Mouse (Mus musculus) brain, adult 2 months (tissue): ENCODE measurements around the gene Ramp3.
"Not testable (repeated sequence)": the region's sequence is repeated elsewhere in the genome, so short reads cannot be mapped to it uniquely, and the experiment has no call there.

Experiments
- DNase-seq: peaks from one replicate; pipeline ENCODE4 v3.0.0; 2011; ENCODE audit warnings: low read depth, low spot score

The Ramp3 gene

DNA sequence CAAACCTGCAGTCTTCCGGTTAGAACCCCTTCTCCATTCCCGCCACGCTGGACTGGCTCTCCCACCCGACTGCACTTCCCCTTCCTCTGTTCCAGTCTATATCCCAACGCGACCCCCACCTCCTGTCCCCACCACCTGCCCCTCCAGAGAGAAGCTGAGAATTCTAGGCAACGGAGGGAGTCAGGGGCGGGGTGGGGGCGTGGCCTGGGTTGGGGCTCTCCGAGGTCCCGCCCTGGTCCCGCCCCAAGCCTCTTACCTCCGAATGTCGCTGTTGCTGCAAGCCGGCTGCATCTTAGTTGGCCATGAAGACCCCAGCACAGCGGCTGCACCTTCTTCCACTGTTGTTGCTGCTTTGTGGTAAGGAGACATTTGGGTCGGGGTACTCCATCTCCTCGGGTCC, at the start of gene Ramp3:
Ramp3 (plus strand) TSS at position 251 of the 400 bp plus-strand sequence.
- peak; percentile 73 for DNase-seq

DNA sequence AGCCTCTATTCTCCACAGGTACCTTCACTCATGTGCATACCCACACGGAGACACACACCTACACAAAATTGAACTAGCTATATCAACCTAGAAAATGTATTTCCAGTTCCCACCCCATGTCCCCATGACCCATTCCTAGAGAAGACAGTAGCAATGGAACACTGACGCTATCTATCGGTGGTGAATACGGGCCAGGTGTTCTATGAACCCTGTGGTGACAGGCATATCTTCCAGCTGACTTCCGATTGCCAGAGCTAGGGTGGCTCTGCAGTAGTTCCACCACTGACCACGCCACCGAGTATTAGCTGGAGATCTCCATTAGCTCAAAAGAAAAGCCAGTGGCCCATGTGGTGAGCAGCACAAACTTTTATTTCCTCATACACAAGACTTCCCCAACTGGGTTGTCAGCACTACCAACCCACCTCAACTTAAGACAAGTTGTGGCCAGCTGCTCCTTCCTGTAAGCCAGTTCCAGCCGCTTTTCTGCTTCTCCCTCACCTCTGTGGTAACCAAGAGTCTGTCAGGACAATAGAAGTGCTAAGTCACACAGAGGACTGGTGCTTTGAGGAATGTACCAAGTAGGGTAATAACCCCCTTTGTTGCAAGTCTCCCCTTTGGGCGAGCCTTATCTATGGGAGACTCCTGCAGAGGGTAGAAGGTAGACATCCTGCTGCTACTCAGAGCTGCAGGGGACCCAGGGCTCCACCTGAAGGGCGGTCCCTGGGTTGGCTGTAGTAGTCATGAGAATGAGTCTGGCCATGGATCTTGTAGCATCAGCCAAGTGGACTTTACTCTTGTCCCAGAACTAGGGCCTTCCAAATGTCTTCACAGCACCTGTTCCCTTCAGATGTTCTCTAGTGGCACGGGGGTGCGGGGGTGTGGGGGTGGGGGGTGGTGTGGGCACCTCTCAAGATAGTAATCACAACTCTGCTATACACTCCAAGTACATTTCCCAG, 42.8 kb upstream of the Ramp3 start:
- DNase-seq: no peak

DNA sequence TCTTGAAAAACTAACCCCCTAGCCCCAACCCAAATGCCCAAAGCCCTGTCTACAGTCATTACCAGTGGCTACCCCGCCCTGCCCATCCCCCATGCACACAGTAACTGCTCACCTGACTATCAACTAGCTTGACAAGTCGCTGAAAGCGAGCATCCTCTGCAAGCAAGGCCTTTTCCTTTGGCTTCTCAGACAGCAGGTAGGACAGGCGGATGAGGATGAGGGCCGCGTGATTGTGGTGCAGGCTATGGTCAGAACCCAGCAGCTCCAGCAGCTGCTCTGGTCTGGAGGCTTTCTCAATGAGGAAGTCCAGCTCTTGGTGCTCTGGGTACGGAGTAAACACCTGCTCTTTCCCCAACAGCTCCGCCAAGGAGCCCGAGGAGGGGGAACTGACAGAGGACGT, 34.6 kb upstream of the Ramp3 start:
- no peak for DNase-seq

DNA sequence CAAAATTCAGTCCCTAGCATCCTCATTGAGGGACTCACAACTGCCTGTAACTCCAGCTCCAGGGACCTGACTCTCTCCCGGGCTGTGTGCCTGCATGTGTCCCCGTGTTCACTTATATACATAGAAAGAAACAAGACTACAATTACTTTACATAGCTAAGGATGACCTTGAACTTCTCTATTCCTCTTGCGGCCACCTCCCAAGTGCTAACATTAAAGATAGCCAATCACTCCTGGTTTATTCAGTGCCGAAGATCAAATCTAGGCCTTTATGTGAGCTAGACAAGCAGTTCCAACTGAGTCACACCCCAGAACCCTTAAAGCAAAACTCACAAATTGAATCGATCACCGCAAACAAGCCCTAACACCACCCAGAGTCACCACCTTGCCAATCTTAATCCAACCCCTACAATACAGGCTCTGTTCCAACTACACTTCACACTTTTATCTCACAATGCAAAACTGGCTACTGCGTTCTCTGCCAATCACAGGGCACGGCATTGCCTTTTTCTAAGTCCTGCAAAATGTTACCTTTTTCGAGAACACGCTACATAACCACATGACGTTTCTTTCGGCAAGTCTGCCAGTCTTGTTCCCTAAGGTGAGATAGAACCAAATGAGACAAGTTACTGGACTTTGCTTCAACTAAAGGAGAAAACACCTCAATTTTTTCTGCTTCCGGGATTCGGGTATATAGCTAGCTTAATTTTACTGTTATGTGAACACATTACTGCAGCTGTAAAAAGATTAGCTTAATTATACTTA, 33.5 kb upstream of the Ramp3 start:
- DNase-seq: no peak

DNA sequence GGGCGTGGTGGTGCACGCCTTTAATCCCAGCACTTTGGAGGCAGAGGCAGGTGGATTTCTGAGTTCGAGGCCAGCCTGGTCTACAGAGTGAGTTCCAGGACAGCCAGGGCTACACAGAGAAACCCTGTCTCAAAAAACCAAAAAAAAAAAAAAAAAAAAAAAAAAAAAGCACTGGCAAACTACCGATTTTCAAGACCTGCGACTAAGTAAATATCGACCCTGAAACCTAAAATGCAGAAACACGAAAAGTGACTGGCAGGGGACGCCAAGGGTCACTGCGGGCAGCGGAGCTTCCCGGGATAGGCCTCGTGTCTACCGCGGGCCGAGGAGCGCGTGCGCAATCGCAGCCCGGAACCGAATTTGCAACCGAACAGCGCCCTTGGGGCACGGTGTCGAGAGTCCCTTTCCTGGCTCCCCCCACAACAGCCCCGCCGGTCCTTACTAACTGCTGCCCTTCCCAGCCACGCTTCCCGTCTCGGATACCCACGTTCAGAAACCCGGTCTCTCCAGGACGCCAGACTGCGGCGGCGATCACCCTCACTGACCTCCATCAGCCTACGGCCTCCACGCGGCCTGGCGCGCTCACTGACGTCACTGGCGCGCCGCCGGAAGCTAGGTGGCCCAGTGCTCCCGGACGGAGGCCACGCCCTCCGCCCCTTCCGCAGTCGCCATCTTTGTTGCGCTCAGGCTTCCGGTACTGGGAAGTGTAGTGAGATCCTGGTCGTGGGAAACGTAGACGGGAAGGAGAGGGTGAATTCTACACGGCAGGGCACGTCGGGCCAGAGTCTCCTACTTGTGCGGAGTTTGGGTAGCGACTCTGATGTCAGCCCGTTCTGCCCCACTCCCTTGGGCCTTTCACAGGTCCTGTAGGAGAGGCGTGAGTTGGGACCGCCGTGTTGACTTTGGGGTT, 32.6 kb upstream of the Ramp3 start, which contains the start of gene Tbrg4:
Tbrg4 (minus strand) TSS at position 590 of the 910 bp plus-strand sequence.
- DNase-seq: peak; percentile 98

DNA sequence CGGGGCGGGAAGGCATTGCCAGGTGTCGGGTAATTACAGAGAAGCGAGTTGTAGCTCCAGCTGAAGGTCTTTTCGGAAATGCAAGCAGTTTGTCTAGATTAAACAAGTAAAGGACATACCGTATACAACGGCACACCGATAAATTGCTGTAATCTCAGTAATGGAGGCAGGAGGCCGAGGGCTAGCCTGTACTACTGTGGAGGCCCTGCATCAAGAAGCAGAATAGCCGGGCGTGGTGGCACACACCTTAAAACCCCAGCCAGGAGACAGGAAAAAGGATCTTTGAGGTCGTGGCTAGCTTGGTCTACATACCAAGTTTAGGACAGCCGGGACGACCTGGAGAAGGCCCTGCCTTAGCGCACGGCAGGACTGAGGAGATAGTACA, 31.9 kb upstream of the Ramp3 start:
- DNase-seq: no peak

DNA sequence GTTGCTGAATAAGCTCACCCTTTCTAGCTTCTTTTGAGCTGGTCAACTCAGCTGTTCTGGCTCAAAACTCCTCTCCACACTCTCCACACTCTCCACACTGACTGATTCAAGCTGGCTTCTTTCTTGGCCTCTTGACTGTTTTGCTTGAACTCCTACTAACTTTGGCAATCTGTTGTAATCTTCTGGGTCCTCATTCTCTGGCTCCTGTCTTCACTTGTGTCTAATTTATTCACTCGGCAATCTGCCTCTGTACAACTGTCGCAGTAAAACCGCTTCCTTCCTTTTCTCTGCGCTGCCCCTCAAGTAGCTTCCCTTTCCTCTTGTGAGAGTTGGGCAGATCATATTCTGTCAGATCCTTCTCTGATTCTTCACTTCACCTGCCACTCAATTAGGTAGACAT, 30.6 kb upstream of the Ramp3 start:
- DNase-seq: no peak

DNA sequence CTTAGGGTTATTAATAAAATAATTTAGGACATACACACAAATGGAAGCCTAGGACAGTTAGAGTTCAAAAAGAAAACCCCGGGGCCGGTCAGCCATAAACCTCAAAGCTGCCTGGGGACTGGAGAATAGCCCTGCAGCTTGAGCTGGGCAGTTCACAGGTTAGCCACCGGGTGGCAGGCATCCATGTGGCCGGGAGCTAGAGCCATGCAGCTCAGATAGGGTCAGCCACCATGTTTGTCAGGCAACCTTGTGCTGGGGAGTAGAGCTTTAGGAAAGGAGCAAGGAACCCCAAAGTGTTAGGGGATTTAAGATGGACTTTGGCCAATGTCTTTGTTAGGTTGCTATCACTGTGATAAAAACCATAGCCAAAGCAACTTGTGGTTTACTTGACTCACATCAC, 29.8 kb upstream of the Ramp3 start:
- peak; percentile 58 for DNase-seq

DNA sequence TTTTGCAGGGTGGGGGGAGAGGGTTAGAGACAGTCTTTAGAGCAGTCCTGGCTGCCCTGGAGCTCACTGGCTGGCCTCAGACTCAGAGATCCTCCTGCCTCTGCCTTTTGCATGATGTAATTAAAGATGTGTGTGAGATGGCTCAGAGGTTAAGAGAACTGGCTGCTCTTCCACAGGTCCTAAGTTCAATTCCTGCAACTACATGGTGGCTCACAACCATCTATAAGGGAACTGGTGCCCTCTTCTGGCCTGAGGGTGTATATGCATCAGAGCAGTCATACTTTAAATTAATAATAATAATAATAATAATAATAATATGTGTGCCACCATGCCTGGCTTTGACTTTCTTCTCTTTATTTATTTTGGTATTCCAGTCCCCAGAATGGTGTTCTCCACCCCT, 28.7 kb upstream of the Ramp3 start:
- DNase-seq: peak; percentile 57

DNA sequence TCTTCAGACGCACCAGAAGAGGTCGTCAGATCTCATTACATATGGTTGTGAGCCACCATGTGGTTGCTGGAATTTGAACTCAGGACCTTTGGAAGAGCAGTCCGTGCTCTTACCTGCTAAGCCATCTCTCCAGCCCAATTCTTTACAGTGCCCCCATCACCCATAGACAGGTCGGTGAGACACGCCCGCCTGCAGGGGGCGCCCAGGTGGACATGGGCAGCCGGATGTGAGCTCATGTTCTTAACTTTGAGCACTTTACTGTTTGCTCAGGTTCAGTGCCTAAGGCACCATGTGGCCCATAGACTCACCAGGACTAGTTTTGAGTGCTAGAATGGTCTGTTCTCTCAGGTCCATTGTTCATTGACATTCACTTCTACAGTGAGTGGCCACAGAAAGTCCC, 22.2 kb upstream of the Ramp3 start:
- DNase-seq: no peak

DNA sequence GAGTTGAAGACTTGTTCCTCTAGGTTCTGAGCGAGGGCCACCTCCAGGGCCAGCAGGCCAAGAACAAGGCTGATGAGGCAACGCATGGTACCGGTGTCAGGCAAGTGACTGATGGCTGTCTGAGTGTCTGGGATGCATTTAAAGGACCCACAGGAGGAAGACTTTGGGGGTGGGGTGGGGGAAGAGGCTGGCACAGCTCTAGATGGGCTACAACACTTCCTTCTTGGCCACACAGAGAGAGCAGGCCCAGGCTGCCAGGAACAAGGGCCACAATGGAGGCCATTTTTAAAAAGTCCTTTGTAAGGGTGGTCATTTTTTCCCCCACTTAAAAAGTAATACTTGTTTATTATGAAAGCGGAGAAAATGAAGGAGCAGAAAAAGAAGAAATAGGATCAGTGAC, 19.8 kb upstream of the Ramp3 start, which contains the start of gene Wap:
Wap (minus strand) TSS at position 101 of the 400 bp plus-strand sequence.
- no peak for DNase-seq

DNA sequence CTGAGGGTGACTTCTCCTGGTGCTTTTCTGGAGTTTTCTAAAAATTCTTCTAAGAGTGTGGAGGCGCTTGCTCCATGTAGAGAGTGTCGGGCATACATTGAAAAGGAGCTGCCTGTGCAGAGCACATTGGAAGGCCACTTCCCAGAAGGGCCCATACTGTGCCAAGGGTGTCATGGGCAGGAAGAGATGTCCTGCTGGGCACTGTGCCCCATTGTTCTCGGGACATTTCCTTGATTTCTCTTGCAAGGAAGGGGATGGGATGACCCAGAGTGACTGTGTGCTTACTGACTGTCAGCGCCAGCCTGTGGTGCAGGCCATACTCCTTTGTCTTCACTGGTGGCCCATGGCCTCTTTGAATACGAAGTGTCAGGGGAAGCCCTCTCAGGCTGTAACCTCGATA, 19.2 kb upstream of the Ramp3 start:
- DNase-seq: no peak

DNA sequence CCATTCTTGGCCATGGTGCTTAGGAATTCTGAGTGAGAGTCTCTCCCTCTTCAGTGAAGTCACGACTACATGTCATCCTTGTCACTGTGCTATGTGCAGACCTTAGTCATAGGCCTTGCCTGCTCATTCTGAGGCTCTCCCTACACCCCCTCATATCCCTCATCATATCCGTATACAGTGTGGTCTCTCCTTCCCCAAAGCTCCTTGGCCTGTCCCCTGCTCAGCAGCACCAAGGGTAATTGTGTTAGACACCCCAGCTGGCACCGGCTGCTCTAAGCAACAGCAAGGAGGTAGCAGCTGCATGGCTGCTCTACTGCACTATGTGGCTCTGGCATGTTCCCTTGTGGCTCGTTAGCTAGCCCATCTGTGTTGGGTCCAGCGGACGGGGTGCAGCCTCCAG, 13.8 kb upstream of the Ramp3 start:
- DNase-seq: peak; percentile 52

DNA sequence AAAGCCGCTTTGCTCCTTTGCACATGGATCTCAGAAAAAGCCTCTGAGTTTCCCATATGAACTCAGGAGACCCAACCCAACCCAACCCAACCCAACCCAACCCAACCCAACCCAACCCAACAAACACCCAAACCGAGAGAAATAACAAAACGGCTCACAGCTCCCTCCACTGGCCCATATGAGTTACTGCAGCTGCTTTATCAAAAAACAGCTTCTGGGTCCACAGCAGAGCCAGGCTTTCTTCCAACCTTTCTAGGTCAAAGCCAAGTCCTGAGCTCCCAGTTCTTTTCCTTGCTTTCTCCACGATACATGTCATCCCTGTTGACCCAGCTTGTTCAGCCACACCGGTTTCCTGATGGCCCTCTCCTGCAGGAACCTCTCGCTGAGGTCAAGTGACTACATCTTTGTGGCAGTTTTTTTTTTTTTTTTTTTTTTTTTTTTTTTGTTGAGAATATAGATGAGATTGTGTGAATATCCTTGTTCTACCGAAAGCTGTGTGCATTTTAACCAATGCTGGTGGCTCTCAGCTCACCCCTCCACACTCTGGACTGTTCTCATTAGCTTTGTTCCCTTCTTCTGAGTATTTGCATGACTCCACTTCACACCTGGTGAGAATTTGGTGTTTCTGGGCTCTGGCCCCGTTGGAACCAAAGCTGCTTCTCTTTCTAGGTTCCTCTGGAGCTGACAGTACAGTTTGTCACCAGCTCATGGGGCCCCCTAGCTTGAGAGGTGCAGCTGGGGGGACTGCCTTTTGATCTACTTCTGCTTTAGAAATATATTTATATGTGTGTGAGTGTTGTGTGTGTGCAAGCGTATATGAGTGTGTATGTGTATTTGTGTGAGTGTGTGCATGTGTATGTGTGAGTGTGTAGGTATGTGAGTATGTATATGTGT, 10.2 kb upstream of the Ramp3 start:
- peak; percentile 23 for DNase-seq

DNA sequence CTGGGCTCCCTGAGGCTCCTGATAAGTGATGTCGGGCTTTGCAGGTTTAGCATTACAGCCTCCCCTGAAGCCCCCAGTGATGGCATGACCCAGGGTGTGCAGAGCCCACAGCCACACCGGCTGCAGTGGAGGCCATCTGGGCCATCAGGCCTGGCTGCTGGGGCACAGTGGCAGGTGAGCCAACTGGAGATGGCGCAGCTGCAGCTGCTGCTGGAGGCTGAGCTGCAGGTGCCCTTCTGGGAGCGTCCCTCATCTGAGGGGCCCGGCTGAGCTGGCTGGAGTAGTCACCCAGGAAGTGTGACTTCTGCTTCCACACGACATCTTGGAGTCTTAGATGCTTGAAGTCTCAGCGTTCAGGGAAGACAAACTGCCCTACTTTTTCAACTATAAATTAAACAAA, 7.8 kb upstream of the Ramp3 start:
- no peak for DNase-seq

DNA sequence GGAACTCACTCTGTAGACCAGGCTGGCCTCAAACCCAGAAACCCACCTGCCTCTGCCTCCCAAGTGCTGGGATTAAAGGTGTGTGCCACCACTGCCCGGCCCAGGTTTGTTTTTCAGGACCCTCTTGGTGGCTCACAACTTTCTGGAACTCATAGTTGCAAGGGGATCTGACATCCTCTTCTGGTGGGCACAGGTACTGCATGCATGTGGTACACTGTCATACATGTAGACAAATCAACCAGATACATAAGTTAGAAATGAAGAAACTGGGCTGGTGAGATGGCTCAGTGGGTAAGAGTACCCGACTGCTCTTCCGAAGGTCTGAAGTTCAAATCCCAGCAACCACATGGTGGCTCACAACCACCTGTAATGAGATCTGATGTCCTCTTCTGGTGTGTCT, 5.3 kb upstream of the Ramp3 start:
- not testable (repeated sequence) for DNase-seq

DNA sequence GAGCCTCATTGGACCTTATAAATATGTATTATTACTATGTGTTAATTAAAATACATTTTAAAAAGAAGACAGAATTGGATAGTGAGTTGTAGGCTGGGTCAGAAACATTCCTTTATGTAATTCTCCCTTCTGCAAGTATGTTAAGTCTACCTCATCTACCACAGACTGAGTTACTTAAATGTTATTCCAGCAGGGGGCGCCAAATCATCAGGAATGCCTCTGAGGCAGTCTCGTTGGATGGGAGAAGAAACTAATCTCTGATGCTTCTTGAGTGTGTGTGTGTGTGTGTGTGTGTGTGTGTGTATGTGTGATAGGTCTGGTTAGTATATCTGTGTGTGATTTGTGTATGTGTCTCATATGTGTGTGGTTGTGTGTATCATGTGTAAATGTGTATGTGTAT, 3.4 kb upstream of the Ramp3 start:
- peak; percentile 95 for DNase-seq

DNA sequence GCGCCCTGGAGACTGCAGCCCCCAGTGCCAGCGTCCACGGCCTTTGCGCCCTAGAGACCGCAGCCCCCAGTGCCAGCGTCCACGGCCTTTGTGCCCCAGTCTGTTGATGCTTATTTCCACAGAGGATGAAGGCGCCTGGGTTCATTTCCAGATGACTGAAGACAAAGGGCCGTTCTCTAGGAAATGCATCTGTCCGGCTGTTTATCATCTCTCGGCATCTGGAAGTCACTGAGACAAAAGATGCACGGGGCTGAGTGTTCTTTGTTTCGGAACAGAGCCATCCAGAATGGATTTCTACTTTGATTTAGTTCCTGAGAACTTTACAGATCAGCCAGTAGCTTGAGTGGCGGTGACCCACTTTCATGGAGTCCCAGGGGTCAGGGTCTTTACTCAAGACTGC, 2.9 kb downstream of the Ramp3 start:
- DNase-seq: no peak

DNA sequence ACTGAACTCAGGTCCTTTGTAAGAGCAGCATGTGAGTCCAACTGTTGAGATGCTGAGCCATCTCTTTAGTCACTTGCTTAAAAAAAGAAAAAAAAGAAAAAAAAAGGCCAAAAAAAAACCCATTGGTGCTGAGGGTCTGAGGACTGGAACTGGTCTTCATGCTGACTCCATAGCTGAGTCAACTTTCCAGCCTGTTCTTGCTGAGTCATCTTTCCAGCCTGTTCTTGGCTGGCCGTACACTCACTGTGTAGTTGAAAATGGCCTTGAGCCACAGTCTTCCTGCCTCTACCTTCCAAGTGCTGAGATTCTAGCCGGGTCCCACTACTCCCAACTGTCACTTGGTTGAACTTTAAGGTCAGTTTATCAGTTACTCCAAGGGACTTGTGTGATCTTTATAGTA, 8.3 kb downstream of the Ramp3 start:
- no peak for DNase-seq

DNA sequence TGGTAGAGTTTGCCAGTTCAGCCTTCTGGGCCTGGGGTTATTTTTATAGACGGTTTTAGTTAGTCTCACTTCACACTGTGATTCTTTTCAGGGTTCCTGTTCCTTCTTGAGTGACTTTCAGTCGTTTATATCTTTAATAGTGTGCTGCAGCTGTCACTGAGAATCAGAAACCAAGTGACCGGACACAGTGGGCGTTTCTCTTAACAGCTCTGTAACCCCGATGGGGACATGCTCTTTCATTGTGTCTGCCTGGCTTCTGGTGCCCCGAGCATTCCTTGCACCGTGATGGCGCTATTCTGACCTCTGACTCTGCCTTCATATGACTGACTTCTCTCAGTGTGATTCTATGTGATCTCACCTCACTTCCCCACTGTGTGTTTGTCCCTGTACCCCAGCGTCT, 10.7 kb downstream of the Ramp3 start:
- no peak for DNase-seq

DNA sequence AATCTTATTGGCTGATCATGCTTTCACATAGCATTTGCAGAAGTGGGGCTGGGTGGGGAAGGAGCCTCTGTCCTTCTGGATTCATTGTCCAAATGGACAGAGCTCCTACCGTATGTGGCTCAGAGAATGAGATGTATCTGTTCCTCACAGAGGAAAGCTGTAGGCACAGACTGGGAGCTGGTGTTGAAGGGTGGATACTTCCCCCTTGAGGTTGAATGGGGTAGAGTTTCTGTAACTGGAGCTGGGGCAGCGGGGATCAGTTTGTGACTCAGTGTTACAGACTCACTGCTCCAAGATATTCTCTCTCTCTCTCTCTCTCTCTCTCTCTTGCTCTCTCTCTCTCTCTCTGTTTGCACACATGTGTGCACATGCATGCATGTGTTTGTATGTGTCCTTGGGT, 11.7 kb downstream of the Ramp3 start:
- no peak for DNase-seq
